Mouse (Mus musculus) spleen, adult 2 months (tissue): ENCODE data around the gene Slc16a6.

ENCODE experiments used
- CTCF ChIP-seq: fragments of 200-500 bp; IDR thresholded peaks from 2 replicates; pipeline ENCODE4 v1.5.1; 2011; ENCODE audit warnings: mild to moderate bottlenecking, inconsistent platforms; ENCODE audit not compliant: insufficient read depth, insufficient read length, insufficient replicate concordance; ENCODE audit errors: extremely low read depth
- POLR2A ChIP-seq: fragments of 200-500 bp; IDR thresholded peaks from 2 replicates; pipeline ENCODE4 v1.6.1; 2011; ENCODE audit warnings: low read depth, low read length, inconsistent platforms

GRCm38 (mm10) chr11:109489763-109490162 is 16.4 kb upstream of the Slc16a6 start:
- TF ChIP-seq CTCF (no peak), POLR2A (no peak)
